Mouse (Mus musculus) left cerebral cortex, postnatal 25 days (tissue): ENCODE results near the gene Rsph1. TPM values are rescaled to one million over a fixed set of nuclear protein-coding genes. Genes with fewer than 3 reads are reported as not detected.

ENCODE experiments used
- DNase-seq, 2 experiments: peaks; one replicate each; pipeline ENCODE4 v3.0.0; 2022; ENCODE audit warnings: low spot score in 2 of 2, mixed read lengths in 1 of 2
- intact Hi-C: fragments of 180-260 bp; cut with DNase I; formaldehyde crosslinking; loops from one replicate; pipeline ENCODE4 v1.15.1; 2025
- total RNA-seq, 2 experiments: library from RNA; stranded (reverse); gene quantifications; 2 replicates each; pipeline ENCODE4 v1.2.3; 2021

The Rsph1 gene
- total RNA-seq, 2 experiments from 2014 or later = 16.7 to 17.7 TPM

DNA sequence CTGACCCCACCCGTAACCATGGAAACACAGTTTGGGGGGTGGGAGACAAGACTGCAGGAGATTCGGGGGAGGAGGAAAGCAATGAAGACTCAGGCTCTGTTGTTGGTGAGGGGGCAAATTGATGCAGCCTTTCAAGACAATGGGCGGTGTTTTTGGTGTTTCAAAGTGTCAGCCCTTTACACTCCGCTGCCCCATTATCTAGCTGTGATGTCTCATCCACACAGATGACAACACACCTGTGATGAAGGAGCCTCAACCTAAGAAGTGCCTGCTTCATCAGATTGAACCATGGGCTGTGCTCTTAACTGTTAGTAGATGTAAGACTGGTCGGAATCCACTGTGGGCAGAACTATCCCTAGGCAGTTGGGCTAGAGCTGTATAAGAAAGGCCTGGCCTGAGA is 13.4 kb downstream of the Rsph1 start:
- DNase-seq = no peak
- intact Hi-C loops = no loop called here

DNA sequence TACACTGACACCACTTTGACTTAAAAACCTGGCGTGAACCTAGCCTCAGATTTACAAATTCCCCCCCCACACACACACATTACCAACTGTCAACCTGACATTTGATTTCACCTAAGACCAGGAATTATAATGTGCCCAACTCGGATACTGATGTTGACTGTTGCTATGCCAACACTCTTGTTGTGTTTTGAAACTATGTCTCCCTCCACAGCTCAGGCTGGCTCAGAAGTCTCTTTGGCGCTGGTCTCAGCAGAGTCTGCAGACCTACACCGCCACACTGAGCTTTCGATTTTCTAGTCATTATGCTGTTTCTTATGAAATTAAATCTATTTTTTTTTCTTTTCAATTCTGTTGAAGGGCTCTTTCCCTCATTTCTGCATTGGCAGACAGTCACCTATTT is 14.5 kb downstream of the Rsph1 start:
- peak in 1 of 2 experiments; percentile 5 for DNase-seq
- intact Hi-C loops = no loop called here

DNA sequence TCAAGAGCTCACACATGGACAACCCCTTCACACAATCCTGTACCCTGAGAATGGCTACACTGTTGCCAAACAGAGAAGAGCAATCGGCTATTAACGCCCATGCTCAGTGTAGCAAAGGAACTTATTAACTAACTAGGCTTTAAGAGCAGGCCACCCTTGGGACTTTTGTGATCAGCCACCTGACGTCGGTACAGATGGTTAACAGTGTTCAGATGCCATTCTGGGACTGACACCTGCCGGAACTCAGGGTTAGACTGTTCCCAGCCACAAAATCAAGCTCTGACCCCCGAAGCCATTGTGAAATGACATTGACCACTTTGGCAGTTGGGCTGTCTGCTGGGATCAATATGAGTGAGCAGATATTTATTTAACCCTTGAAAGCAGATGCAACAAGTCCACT is 15.8 kb downstream of the Rsph1 start:
- intact Hi-C loops = no loop called here

DNA sequence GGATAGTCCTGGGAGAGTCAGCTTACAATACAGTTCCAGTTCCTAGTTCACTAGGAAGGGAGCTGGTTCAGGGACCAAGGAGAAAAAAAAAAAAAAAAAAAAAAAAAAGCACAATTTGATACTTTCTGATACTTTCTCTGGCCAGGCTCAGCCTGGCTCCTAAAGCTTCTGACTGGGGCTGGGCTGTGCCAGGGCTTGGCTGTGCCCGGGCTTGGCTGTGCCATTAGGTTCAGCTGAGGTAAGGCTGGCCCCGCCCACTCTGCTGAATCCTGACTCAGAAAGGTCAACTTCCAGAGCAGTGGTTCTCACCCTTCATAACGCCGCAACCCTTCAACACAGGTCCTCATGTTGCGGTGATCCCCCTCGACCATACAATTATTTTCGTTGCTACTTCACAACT is 16.8 kb downstream of the Rsph1 start:
- DNase-seq = peak in 1 of 2 experiments; percentile 13
- intact Hi-C loops = no loop called here

More for the DNA sequence above, 15.8 kb downstream of the Rsph1 start:
- DNase-seq = no peak

DNA sequence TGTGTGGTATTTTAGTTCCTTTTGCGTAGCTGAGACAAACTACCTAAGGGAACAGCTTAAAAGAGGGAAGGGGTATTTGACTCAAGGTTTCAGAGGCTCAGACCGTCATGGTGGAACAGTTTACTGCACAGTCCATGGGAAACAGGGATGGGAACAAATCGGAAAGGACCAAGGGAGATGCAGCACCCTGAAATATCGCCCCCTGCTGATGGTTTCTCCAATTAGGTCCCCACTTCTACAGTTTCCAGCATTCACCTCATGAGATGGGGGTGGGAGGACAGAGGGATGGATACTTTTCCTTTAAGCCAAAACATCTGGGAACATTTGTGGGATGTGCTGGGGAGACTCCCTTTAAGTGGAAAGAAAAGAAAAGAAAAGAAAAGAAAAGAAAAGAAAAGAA is 17.4 kb downstream of the Rsph1 start:
- peak in 1 of 2 experiments; percentile 25 for DNase-seq
- intact Hi-C loops = no loop called here

DNA sequence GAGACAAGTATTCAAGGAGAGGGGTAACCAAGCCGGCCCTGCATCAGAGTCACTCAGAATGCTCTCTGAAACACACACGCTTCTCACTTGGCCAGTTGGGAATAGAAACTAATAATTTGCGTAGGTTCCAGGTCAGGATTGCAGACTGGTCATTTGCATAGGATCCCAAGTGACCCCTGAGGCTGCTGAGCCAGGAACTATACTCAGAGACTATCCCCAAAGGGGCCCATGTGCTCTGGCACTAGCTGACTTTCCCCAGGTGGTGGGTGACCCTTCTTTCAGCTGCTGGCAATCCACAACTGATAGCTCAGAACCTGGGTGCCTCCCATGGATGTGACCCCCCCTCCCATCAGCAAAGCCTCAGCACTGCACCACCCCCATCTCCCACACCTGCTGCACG is 18.0 kb downstream of the Rsph1 start:
- DNase-seq = no peak
- intact Hi-C loops = no loop called here

DNA sequence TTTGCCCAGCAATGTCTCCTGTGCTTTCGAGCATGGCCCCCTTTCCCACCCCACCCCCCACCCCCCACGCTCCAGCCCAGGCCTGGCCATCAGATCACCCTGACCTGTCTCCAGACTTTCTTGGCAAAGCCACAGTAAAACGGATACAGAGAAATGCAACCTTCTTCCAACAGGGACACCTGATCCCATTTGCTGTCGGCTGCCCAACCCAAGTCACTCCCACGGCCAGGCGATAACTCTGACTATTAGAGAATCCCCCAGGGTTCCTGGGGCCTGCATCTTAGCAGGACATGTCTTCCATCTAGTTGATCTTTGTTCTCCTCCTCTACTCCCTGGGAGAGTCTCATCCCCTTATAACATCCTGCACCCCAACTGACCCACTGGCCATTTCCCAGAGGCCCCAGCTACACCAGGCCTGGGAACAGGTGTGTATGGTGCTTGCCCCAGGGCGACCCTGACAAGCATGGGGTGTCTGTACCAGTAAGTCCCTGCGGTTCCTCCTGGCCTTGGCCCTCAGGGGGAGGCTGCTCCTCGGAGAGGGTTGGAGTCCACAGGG is 18.8 kb downstream of the Rsph1 start:
- DNase-seq = no peak
- intact Hi-C loops = no loop called here

DNA sequence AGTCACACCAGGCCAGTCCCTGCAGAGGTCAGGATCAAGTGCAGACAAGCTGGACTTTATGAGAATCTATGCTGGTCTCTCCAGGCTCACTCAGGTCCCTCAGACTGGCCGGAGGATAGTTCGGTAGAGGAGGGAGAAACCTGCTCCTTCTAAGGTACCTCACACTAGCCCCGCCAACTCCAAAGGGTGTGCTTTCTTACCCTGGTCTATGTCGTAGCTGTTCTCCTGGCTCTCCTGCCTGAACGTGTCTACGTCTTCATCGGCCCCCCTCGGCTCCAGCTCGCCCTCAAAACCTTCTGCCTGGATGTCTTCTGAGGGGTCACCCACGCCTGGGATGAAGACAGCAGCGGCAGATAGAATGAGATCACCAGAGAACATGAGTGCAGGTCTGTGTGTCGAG is 19.3 kb downstream of the Rsph1 start:
- intact Hi-C loops = no loop called here
- no peak for DNase-seq

DNA sequence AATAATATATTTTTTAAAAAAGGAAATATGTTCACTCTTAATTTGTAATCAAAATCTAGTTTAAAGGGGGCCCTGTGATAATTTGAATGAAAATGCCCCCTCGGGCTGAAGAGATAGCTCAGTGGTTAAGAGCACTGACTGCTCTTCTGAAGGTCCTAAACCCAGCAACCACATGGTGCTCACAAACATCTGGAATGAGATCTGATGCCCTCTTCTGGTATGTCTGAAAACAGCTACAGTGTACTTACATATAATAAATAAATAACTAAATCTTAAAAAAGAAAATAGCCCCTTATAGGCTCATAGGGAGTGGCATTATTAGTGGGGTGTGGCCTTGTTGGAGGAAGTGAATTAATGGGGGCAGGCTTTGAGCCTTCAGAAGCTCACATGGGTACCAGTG is 20.0 kb downstream of the Rsph1 start:
- intact Hi-C loops = no loop called here
- no peak for DNase-seq

DNA sequence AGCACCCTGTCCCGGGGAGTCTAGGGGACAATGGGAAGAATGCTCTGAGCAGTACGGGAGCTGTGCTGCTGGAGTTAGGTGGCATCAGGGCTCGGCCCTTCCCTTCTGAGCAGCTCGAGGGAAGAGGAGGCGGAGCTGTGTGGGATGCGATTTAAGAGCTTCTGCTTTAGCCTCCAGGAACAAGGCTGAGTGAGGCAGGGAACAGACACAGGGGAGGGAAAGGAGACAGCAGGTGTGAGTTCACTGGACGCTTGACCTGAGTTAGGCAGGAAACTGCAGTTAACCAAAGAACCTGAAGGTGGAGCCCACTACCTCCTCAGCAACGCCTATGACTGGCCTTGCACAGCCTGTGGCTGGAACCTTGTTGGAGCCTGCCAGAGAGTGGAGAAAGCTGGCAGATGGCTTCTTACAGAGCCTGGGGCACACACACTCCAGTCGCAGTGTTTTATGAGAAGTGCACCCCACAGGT is 22.7 kb downstream of the Rsph1 start:
- peak; percentile 83 to 90 for DNase-seq
- intact Hi-C loops = loop anchor here (1.0 to 5.0 kb wide), 5 partner anchors 28 to 242 kb away; no protein-coding TSS in a partner anchor

DNA sequence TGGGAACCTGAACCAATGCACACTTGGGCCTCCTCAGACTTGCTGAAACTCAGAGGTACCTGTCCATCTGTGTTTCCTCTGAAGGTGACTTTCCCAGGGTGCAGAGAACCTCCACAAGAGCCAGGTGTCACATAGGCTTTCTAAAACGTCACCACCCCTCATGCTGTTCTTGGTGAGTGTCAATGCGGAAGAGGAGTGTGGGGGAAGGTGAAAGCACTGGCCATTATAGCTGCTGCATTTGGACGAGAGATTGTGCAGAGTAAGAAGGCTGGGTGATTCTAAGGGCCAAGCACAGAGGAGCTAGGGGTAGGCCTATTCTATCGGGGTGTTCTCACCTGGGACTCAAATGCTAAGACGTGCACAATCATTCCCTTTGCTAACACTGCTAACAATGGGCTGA is 23.2 kb downstream of the Rsph1 start:
- intact Hi-C loops = loop anchor here (1.0 to 5.0 kb wide), 5 partner anchors 29 to 242 kb away; no protein-coding TSS in a partner anchor

DNA sequence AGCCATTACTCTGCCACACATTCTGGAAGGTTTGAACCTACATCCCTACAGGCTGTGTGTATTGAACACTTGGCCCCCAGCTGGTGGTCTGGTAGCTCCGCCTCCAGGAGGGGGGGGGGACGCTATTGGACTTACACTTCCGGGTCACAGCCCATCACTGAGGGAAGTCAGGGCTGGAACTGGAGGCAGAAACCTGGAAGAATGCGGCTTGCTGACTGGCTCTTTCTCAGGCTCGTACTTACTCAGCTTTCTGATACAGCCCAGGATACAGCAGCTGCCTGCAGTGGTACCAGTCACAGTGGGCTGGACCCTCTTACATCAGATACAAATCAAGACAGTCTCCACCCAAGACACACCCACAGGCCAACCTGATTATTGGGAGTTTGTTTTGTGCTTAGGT is 30.0 kb downstream of the Rsph1 start:
- DNase-seq = no peak
- intact Hi-C loops = no loop called here

More for the DNA sequence above, 23.2 kb downstream of the Rsph1 start:
- DNase-seq = no peak

DNA sequence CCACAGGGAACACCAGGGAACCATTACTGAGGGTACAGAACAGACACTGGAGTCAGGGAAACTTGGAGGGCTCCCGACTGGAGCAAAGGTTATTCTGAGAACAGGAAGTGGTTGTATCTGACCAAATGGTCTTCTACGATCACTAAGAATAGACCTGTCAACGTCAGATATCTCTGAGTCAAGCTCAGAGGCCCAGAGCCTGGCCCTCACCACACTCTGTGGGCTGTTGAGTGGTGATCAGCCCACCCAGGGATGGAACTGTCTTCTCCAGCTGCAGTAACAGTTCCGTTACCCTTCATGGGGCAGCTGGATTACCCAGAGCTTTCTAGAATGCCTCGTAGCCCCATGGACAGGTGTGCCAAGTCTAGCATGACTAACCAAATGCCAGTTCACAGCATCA is 31.9 kb downstream of the Rsph1 start:
- no peak for DNase-seq
- intact Hi-C loops = no loop called here

DNA sequence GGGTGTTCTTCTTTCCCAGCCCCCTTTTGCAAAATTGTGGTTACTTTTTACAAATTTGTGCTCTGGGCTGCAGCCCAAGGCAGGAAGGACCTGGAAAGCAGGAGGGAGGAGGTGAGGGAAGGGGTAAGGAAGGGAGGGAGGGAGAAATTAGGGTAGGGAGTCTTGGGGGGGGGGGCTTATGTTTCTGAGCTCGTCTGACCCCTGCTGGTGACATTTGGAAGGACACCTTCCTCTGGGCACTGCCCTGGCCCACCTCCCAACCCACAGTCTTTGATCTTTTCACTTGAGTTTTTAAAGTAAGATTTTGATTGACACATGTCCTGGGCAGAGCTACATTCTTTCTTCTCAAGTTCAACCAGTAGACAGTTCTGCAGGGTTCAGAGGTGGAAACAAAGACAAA is 34.4 kb downstream of the Rsph1 start:
- intact Hi-C loops = loop anchor here (5.0 kb wide), 1 partner anchor 105 kb away; no protein-coding TSS in a partner anchor
- DNase-seq = no peak

DNA sequence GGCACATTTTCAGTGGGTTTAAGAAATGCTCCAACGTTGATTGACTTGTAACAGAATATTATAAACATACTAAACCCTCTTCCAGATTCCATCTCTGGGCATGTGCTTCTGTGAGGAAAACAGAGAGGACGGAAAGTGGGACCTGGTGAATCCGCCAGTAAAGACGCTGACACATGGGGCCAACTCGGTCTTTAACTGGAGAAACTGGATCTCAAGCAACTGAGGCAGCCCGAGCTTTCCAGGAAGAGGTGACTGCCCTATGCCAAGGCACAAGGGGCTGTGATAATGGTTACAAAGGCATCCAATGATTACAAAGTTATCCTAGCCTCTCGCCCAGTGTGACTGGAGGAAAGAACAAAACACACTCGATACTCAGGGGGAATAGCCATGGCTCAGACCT is 36.0 kb downstream of the Rsph1 start:
- intact Hi-C loops = loop anchor here (5.0 kb wide), 1 partner anchor 104 kb away; no protein-coding TSS in a partner anchor
- DNase-seq = no peak

DNA sequence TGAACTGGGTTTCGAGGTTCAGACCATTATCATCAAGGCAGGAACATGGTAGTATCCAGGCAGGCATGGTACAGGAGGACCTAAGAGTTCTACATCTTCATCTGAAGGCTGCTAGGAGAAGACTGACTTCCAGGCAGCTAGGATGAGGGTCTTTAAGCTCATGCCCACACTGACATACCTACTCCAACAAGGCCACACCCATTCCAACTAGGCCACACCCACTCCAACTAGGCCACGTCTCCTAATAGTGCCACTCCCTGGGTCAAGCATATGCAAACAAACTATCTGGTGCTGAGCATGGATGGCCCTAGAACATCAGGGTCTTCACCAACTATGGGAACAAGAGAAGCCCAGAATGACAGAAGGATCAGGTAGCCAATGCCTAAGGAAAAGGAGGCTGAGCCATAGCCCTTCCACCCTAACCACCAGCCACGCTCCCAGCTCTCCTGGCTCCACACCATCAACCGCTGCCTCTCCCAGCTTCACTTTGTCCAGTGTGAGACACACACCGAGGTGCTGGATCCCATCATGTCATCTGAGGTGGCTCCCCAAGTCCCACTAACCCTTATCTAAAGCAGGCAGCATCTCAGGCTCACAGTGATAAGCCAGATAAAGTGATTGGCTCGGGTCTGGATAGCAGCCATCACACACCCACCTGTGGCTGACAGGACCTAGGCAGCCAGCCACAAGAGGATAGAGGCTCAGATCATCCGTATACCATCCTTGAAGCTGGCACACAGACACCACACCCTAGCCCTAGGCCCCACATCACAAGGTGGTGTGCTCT is 38.8 kb downstream of the Rsph1 start:
- intact Hi-C loops = no loop called here

DNA sequence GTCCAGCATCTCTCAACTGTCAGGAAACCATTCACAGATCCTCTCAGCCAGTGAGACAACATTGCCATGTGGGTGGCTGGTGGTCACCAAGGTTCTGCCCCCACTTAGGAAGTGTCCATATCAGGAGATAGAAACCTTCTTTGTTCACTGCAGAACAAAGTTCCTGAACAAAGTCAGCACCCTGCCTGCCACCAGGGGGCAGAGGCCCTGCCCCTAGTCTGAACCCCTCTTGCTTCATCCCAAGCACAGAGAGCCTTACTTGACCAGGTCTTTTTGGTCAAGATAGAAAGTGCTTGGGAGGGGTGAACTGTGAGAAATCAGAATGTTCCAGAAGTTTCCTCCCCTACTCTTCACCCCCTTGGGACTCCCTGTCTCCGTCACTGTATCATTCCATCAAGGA is 41.3 kb downstream of the Rsph1 start:
- intact Hi-C loops = no loop called here
- no peak for DNase-seq

More for the DNA sequence above, 38.8 kb downstream of the Rsph1 start:
- no peak for DNase-seq

DNA sequence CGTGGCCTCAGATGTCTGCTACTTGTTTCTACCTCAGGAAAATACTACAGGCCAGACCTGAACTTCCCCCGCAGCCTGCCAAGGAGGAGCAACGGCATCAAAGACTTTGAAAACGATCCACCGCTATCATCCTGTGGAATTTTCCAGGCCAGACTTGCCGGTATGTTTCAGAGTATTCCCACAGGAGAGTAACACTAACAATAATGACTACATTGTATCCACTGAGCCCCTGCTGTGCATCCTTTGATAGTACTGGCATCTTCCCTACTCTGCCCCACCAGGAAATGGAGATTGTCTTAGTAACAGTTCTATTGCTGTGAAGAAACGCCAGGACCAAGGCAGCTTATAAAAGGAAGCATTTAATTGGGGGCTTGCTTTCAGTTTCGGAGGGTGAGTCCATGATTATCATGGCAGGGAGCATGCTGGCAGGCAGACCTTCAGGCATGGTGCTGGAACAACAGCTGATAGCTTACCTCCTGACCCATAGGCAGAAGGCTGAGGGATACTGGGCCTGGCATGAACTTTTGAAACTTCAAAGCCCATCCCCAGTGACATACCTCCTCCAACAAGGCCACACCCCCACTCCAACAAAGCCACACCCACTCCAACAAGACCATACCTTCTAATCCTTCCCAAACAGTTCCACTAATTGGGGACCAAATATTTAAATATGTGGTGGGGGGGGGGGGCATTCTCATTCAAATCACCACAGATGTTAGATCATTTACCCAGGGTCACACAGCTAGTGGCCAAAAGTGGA is 44.8 kb downstream of the Rsph1 start:
- intact Hi-C loops = no loop called here
- no peak for DNase-seq

DNA sequence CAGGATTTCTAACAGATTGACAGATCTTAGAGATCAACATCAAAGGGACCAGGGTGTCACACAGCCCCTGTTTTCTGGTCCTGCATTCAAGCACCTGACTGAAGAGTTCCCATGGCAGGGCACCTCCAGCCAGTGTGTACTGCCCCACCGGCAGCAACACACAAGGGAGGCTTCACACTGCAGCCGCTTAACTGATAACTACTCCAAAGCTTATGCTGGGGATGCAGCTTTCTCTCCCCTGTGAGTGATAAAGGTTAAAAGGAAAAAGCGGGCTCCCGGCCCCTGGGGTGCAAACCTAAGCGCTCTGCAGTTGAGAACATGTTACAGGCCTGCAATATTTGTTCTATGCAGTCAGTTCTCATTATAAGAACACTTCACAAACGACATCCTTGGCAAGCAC is 45.4 kb downstream of the Rsph1 start:
- intact Hi-C loops = no loop called here
- no peak for DNase-seq

DNA sequence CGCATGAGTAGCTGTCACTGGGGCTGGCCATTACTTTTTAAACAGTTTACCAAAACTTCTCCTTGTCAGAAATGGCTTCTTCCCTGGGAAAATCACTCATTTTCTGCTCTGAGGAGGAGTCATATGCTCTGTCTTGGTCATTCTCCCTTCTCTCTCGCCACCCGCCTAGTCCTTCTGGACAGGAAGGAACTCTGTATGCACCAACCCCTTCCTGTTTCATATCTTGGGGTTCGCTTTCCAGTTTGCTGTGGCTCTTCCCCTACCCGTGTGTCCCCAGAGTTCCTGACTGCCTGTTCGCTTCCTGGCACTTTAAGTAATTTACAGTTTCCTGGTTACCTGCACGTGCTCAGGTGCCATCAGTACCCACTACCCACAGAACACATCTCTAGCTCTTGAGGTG is 50.3 kb downstream of the Rsph1 start:
- intact Hi-C loops = no loop called here
- DNase-seq = no peak
